Mouse (Mus musculus) adrenal gland, adult 18-20 months (tissue): Measurements from ENCODE around the gene Kazald1. TPM values are rescaled to one million over a fixed set of nuclear protein-coding genes. Genes with fewer than 3 reads are reported as not detected.
"Not testable (repeated sequence)": the region's sequence is repeated elsewhere in the genome, so short reads cannot be mapped to it uniquely, and the experiment has no call there.

ENCODE experiments used
- DNase-seq, 2 experiments: peaks; one replicate each; pipeline ENCODE4 v3.0.0; 2021 to 2022; ENCODE audit warnings: low spot score in 2 of 2
- long read RNA-seq, 2 experiments: library from polyadenylated mRNA; stranded (forward); transcript quantifications; one replicate each; pipeline ENCODE4 v2.0.0; 2021
- total RNA-seq, 2 experiments: library from RNA; stranded (reverse); gene quantifications; 1 replicate in 1 of 2; 2 replicates in 1 of 2; pipeline ENCODE4 v1.2.3; 2021

Kazald1 gene
- total RNA-seq: 1 to 10 TPM; 5.2 to 7.4 TPM
- long read RNA-seq, experiment 1, partial matches to known transcripts: 3 of 7 reads
- long read RNA-seq, experiment 1, other reads (novel, unspliced or antisense): 2 of 7 reads
- long read RNA-seq, experiment 2, partial matches to known transcripts: 3 of 9 reads
- long read RNA-seq, experiment 2, other reads (novel, unspliced or antisense): 3 of 9 reads

DNA sequence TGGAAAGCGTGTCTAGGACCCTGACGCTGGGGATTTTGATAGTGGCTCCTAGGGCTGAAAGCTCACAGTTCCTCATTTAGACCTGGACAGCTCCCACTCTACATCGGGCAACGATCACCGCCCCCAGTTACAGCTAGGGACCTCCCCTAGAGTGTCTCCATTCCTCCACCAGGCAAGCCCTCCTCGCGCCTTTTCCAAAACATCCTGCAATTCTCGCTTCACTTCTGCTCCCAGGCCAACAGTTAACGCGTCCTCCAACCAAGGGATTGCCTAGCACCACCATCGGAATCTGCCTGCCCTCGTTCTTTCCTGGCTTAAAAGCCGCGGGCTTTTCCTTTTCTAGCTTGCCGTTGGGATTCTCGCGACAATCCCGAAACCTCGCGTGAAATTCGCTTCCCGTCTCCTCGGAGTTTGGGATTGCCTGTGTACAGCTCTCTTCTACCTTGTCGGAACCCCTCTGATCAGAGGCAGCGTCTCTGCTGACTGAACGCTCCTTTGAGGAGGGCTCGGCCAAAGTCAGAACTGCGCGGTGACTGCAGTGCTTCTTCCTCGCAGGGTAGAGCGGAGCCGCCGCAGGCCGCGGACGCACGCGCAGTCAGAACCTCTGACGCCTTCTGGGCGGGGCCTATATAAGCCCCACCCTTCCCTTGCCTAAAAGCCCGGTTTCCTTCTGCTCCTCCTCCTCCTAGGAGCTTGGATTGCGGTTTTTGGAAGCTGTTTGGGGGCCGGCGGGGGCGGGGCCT is at the start of gene Kazald1:
TSS of gene Kazald1 (plus strand) at position 662 of the 743 bp plus-strand sequence.
- DNase-seq: peak; percentile 96 to 98

DNA sequence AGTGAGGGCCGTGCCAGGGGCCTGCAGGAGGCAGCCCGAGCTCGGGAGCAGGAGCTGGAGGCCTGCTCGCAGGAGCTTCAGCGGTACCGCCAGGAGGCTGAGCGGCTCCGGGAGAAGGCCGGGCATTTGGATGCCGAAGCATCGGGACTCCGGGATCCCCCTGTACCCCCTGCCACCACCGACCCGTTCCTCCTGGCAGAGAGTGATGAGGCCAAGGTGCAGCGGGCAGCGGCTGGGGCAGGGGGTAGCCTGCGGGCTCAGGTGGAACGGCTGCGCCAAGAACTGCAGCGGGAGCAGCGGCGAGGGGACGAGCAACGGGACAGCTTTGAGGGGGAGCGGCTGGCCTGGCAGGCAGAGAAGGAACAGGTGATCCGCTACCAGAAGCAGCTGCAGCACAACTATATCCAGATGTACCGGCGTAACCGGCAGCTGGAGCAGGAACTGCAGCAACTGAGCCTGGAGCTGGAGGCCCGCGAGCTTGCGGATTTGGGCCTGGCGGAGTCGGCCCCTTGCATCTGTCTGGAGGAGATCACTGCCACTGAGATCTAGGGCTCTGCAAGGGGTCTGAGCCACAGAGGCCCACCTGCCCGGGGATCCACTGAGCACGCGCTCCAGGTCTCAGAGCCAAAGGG is 49.0 kb upstream of the Kazald1 start:
- DNase-seq: no peak

DNA sequence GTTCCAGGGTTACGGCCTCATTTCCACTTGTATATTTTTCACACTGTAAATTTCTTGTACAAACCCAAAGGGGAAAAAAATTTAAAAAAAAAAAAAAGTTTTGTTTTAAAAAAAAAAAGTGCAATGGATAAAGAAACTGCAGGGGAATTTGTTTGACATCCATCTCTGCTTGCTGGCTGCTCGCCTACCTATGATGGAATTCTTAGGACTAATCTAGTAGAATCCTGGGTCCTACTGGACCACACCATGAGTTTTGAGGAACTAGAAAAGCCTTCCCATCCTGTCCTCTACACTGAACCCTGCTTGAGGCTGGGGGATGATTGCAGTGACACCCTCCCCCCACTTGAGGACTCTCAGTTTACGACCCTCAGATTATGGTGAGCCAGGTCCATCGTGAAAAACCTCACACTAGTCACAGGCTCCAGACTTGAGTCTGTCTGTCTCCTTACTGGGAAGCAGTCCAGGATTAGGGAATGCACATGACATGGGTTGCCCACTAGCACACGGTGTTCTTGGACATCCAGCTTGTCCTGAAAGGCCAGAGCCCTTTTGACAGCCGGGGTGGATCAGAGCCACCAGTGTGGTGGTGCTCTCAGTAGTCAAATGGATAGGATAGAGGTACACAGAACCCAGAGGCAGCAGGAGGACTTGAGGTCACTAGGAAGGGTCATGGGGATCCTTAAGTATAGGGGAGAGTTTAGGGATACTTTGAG is 47.9 kb upstream of the Kazald1 start:
- no peak for DNase-seq

DNA sequence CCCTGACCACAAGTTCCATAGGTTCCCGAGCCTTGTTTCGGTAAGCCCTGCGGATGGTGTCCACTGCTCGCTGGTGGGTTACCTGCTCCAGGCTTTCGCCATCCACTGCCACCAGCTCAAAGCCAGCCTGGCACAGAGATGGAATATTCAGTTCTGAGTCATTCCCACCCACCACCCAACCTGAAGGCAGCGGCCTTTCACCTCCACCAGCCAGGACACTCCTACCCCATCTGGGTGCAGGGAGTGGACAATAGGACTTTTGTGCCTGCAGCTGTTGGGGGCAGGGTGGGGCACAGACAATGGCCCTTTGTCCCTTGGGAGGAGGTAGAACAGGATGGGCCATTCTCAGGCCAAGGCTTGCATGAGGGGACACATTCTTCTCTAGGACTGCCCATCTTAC is 47.2 kb upstream of the Kazald1 start:
- DNase-seq: no peak

DNA sequence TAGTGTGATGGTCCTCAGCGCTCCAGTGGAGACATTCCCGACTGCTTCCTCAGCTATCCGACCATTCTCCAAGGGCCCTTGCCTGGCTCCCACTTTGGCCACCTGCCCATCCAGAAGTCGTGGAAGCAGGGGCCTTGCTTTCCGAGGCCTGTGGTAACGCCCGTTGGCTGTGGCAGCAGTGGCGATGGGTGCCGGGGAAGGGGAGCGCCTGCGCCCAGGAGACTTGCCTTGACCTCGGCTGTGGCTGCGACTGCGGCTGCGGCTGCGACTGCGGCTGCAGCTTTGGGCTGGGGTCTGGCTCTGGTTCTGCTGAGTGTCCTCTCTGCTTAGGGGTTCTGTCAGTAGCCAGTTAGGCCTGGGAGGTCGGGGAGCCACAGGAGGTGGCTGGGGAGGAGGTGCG is 46.3 kb upstream of the Kazald1 start:
- no peak for DNase-seq

DNA sequence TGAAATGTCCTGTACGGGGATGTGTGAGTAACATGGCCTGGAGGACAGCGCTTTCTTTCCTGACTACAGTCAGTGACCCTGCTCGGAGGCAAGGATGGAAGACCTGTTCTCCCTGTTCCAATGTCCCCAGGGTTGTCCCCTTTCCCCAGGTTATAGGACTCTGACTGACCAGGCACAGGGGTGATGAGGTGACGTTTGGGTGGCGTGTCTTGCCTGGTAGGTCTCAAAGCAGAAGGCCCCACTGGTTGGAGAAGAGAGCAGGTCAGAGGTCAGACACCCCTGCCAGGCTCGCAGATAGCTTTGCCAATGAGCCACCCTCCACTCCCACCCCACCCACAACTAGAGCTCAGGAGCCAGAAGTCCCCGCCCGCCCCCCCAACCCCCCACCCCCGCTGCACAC is 45.5 kb upstream of the Kazald1 start:
- DNase-seq: no peak

DNA sequence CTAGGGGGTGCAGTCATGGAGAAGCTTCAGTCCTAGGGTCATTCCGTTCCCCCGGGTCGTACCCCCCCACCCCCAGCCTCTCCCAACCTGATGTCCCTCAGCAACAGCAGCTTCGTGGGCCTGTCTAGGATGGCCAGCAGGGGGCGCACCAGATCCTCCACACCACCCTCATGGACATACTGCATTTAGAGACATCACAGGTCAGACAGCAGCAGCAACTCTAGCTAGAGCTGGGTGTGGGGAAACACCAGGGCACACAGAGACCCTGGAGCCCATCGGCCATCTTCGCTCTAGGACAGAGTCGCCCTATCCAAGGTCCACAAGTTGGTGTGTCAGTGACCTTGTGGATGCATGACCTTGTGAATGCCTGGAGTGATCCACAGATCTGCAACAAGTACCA is 44.9 kb upstream of the Kazald1 start:
- DNase-seq: peak; percentile 65 to 68

DNA sequence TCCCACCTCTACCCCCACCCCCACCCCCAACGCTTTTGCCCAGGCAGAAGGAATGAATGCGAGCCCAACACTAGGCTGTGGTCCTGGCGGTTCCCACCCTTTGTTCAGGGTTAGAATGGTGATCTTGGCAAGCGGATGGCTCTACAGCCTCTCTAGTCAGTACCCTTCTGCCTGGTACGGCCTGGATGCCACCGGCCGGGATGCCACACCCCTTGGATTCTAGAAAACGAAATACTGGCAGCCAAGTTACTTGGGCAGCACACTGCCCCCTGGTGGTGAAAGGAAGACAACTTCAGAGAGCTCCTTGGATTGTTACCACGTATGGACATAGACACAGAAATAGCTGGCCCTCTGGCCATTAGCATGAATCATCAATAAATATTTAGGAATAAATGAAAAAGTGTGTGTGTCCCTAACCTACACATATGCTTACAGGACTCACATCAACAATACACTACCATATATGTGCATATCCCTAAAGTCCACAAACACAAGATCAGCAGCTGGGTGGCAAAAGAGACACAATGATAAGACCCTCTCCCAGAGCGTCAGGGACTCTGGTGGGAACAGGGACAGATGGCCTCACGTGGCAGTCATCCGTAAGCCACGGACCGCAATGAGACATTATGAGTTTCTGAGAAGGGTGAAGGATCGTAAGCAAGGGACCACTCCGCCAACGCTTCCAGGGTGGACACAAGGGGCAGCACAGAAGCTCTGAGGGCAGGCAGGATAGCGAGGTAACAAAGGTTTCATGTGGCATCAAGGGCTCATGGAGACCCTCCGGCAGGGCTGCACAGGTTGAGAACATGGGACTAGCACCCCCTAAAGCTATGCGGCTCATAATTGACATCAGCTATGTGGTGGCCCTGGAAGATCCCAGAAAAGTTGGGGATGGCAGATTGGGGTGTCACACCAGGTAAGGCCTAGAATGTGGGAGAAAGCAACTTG is 44.0 kb upstream of the Kazald1 start:
- peak; percentile 72 to 73 for DNase-seq

DNA sequence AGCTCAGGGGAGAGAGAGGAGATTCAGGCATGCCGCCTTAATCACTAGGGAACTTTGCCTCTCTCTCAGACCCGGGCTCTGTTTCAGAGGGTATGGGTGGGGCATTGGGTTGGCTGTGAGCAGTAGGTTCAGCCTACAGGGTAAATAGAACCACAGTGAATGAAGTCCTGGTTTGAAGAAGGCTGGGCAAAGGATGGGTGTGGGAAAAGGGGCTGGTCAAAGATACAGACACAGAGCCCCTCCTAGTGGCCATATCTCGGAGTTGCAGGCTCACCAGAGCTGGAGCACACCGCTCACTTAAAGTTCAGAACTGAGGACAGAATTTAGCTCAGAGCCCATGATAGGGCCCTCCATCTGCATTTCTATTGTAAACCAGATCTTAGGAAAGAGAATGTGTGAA is 43.3 kb upstream of the Kazald1 start:
- DNase-seq: peak; percentile 75 to 78

DNA sequence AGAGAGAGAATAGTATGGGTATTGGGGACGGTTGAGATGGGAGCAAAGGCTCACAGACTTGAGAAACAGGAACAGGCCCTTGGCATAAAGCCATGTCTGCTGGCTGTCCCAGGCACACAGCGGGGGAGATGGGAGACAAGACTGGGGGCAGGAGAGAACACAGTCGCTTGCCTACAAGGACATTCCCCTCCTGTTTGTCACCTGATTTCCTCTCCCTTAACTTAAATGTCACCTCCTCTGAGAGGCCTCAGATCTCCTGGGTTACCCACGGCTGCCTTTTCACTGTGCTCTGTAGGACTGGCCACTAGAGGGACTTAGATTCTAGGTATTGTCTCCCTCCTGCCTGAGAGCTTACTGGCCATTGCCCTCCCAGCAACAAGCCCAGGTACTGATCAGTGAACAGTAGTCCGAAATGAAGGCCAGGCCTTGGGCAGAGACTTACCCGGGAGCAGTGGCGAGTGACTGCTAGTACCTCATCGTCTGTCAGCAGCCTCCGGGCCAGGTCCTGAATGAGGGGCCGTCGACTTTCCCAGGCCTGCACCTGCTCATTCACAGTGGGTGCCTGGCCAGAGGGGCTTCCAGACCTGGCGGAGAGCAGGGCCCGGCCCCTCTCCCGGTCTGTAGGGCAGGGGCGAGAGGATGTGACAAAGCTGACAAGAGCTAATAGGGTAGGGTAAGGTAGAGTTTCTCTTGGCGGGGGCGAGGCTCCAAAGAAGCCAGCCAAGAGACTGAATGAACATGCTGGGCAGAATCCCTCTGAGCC is 42.3 kb upstream of the Kazald1 start:
- DNase-seq: no peak

DNA sequence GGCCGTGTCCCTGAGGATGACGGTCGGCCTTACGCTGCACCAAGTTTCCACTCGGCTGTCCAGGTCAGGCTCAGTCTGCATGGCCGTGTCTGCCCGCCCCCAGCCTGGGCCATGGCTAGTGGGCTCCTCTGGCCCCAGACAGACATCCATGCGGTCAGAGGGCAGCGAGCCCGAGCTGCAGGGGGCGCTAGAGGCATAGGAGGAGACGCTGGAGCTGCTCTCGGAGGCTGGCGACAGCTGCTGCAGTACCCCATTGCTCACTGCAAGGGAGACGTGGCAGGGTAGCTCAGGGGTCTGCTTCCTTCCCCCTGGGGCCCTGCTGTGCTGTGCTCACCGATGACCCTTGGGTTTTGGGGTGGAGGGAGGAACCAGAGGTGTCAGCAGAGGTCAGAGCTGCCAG is 38.2 kb upstream of the Kazald1 start:
- peak; percentile 68 to 71 for DNase-seq

DNA sequence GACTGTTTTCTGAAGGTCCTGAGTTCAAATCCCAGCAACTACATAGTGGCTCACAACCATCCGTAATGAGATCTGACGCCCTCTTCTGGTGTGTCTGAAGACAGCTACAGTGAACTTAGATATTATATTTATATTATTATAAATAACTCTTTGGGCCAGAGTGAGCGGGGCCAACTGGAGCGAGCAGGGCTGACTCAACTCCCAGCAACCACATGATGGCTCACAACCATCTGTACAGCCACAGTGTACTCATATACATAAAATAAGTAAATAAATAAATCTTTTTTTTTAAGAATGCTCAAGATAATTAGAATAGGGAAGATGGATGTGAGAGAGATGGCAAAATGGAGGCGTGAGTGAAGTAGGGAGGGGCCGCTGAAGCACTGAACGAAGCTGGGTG is 36.8 kb upstream of the Kazald1 start:
- not testable (repeated sequence) for DNase-seq

DNA sequence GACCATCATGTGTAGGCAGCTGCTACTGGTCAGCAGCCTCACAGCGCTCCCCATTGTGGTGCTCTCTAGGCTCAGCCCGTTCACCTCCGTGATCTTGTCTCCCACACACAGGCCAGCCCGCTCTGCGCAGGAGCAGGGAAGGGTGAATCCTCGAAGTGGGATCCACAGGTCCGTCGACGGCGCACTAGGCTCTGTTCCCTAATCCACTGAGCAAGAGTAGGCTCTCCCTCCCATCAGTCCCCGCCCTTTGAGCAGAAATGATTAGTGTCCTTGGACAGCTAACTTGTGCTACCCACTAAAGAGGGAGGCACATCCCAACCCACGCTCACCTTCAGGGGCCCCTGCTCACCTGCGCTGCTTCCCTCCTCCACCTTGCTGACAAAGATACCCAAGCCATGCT is 34.8 kb upstream of the Kazald1 start:
- DNase-seq: no peak

DNA sequence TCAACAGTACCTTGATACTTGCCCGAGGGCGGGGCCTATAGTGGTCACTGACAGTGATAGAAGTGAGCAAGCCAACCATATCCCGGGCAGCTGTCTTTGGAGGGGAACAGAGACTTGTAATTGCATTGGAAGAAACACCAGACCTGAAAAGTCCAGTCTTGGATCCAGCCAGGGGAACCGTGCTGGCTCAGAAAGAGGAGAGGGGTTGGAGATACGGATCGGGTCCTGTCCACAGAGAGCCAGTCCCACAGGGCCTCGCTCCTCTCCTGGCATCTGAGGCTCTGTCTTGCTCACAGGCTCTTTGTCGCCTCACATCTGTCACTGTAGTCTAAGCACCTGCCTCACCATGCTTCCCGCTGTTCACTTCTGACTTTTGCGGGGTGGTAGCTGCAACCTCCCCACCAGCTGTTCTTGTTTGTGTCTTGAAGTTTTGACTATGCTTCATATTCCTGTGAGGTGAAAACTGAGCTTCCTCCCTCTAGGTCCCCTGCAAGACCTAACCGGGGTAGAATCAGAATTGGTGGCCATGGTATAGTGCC is 30.6 kb upstream of the Kazald1 start:
- DNase-seq: no peak

DNA sequence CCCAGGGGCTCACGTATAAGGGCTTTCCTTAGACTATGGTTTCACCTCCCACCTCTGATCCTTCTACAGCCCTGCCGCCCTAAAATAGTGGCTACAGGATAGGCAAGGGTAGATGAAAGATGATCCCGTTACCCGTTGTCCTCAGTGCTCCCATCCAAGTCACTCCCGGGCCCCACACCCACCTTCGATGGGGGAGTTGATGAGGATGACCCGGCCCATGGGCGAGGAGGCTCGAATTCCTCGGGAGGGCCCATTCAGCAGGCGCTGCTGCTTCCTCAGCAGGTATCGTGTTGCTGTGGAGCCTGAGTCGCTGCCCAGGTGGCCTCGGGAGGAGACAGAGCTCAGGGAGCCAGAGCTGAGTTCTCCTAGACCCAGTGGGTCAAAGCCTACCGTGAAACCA is 29.8 kb upstream of the Kazald1 start:
- DNase-seq: no peak

DNA sequence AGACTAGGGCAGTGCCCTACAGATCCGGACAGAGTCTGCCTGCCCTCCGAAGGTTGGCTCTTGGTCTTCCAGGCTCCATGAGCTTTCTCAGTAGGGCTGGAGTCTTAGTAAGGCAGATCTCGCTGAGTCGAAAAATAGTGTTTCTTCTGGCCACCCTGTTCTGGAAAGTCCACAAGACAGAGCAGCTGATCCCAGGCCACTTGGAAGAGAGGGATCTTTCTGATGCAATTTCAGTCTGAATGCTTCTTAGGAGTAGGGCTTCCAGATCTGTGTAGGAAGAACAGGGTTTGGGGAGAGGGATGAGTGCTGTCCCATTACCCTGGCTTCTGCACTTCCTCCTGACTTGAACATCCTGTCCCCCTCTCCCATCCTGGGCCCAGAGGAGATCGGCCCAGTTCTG is 29.4 kb upstream of the Kazald1 start, which contains the start of gene Pdzd7:
TSS of gene Pdzd7 (minus strand) at position 67 of the 400 bp plus-strand sequence.
- DNase-seq: no peak

DNA sequence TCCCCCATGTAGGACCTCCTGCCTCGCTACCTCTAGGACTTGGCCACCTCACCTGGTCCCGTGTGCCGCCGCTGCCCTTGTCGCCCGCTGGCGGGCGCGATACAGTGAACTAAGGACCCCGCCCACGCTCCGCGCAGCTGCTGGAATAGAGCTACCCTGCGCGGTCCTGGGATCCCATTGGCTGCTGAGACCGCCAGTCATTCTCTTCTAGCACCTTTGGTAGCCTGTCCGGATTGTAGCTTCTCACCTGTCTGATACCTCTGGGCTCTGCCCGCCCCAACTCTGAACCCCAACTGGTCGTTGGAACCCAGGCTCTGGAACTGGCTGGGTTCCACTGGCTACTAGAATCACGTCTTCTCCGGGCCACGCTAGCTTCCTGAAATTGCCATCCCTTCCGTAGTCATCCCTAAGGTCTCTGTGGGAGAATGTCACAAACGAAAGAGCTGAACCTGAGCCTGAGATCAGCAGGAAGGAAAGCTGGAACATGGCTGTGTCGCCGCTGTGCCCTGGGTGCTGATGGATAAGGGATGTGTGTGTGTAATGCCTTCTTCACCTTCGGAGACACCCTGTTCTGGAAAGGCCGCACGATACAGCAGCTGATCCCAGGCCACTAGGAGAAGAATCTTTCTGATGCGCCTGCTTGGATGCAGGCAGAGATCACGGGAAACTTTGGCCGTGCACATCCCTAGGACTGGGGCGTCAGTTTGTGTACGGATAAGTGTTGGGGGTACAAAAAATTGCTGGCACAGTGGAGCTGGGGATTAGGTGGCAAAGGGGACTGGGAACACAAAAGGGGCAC is 28.3 kb upstream of the Kazald1 start:
- peak; percentile 75 to 77 for DNase-seq

DNA sequence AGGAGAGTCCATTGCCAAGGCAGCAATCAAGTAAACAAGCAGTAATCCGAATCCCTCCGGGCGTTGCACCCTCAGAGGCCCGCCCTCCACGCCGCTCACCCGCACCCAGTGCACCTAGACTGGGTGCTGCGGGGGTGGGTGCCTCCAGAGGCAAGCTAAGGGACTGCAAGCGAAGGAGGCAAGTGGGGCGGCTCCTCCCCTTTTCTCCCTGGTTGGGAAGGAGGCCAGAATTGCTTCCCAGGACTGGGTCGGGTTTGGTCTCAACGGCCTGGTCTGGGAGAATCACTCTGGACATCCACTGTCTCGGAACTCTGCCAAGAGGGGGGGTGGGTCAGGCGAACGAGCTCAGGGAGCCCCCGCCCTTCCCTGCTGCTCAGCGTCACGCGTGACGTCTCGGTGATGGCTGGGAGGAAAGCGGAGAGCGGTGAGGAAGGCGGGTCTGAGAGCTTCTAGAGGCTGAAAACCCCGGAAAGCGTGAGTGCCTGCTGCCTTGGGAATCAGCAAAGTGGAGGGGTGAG is 27.6 kb upstream of the Kazald1 start, which contains the start of gene Sfxn3:
TSS of gene Sfxn3 (plus strand) at position 87 of the 518 bp plus-strand sequence.
- DNase-seq: peak; percentile 89 to 92
